Mouse (Mus musculus): ENCODE measurements around the gene Tunar.

DNA sequence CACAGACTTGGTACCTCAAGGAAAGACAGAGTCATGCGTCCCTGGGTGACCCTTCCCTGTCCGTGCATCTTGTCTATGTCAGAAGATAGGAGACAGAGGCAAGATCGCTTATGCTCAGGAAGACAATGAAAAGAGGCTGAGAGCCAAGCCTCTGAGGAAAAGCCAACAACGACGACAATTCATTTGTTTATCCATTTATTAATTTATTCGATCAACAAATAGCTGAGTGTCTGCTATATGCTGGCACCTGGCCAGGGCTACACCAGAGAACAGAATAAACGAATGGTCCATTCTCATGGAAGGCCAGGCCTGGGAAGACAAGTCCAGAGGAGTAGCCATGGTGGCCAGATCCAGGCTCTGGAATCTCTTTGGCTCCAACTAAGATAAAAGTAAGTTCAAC lies 61.0 kb downstream of the Tunar start:
- TF ChIP-seq CTCF (IDR thresholded peaks at IDR 0.05; ENCODE audit: borderline replicate concordance, insufficient read depth, low read length) (no peak), POLR2A (IDR thresholded peaks at IDR 0.05; ENCODE audit: low read depth, low read length) (no peak)
